Comparison of ENCODE assay signal across 8 mouse cellular contexts in the genomic region with DNA sequence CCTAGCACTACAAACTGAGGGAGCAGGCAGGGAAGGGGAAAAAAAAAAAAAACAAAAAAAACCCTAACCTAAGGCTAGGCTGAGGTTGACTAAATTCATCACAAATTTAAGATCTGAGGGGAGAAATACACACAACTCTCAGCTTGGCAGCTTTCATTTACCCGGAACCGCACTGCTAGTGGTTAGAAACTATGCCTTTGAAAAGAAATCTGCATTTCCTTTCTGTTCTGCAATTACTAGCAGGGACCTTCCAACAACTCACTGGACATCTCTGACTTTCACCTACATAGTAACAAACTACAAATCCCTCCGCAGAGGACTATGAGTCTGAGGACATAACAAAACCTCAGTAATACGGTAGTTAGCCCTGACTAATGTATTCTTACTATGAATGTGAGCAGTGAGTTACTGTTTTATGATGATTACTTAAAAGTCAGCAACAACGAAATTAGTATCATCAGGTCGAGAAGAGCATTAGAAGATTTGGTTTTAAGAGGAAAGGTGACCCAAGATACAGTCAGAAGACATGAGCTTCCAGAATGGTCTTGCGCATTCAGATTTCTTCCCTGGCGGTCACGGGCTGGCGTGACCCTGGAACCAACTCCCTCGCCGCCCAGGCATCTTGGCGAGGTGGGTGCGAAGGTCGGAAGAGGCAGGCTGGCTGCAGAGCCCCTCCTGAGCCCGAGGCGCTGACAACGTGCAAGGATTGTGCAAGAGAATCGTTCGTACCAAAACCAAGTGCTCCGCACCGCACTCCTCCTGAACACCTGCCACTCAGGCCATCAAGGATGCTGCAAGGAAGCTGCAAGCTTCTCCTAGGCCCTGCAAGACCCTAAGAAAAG. TPM values are rescaled to one million over a fixed set of nuclear protein-coding genes. Genes with fewer than 3 reads are reported as not detected.
A peak's percentile ranks its signal among the peaks of the same experiment; 100 is the strongest.
DNase-seq lines count a peak whose midpoint lies in the region; ATAC-seq and TF ChIP-seq lines count a peak whose summit lies in the region.

No protein-coding gene starts in this region.

- TF ChIP-seq POLR2A in cortical plate, adult 2 months (IDR thresholded peaks at IDR 0.05; ENCODE audit: extremely low read depth, insufficient read depth, low read length), result no peak

- ATAC-seq in lung, embryonic 16.5 days (ENCODE audit: low read depth), result no peak
- ATAC-seq in hindbrain, postnatal 0 days, result no peak
- no peak for ATAC-seq in midbrain, embryonic 16.5 days

- H3K4me2 ChIP-seq in lung, embryonic 16.5 days (ENCODE audit: low read depth, low read length), result peak overlapping the region; percentile 89
- peak overlapping the region; percentile 82 for H3K4me2 ChIP-seq in hindbrain, postnatal 0 days (ENCODE audit: low read depth, low read length)
- peak overlapping the region; percentile 87 for H3K4me2 ChIP-seq in midbrain, embryonic 16.5 days (ENCODE audit: low read length)

- H3K4me3 ChIP-seq in lung, embryonic 16.5 days (ENCODE audit: low read length), result peak overlapping the region; percentile 85
- H3K4me3 ChIP-seq in cortical plate, adult 2 months (ENCODE audit: insufficient read depth, low read length), result peak overlapping the region; percentile 91
- peak overlapping the region; percentile 88 for H3K4me3 ChIP-seq in hindbrain, postnatal 0 days (ENCODE audit: low read length)
- H3K4me3 ChIP-seq in midbrain, embryonic 16.5 days (ENCODE audit: low read depth, low read length), result peak overlapping the region; percentile 78

- 4% methylated on average over 22 of the region's 22 CpGs for WGBS in lung, embryonic 16.5 days
- 2% methylated on average over 22 of the region's 22 CpGs for WGBS in hindbrain, postnatal 0 days
- 4% methylated on average over 22 of the region's 22 CpGs for WGBS in midbrain, embryonic 16.5 days

- peaks cover 11% of the 10 kb centered on the region for H3K4me1 ChIP-seq in lung, embryonic 16.5 days (replicated peaks; ENCODE audit: control insufficient read depth, insufficient read depth, low read length)
- H3K4me1 ChIP-seq in cortical plate, adult 2 months (ENCODE audit: control insufficient read depth, insufficient read depth, low read length), result peaks cover 11% of the 10 kb centered on the region
- peaks cover 13% of the 10 kb centered on the region; the same call in 1 of the 2 replicates for H3K4me1 ChIP-seq in hindbrain, postnatal 0 days (ENCODE audit: insufficient read depth, low read length)
- H3K4me1 ChIP-seq in midbrain, embryonic 16.5 days (ENCODE audit: control insufficient read depth, insufficient read depth, low read length), result peaks cover 39% of the 10 kb centered on the region

- H3K9me3 ChIP-seq in lung, embryonic 16.5 days (ENCODE audit: control insufficient read depth, low read length), result no peaks in the 10 kb centered on the region
- no peaks in the 10 kb centered on the region for H3K9me3 ChIP-seq in hindbrain, postnatal 0 days (ENCODE audit: low read length)
- H3K9me3 ChIP-seq in midbrain, embryonic 16.5 days (replicated peaks; ENCODE audit: control insufficient read depth, low read length, poor library complexity, severe bottlenecking), result no peaks in the 10 kb centered on the region

- H3K27ac ChIP-seq in lung, embryonic 16.5 days (ENCODE audit: low read length), result peak overlapping the region; percentile 83
- peak overlapping the region; percentile 91 for H3K27ac ChIP-seq in cortical plate, adult 2 months (ENCODE audit: insufficient read depth, low read length)
- peak overlapping the region; percentile 95 for H3K27ac ChIP-seq in hindbrain, postnatal 0 days
- peak overlapping the region; percentile 97 for H3K27ac ChIP-seq in midbrain, embryonic 16.5 days (ENCODE audit: low read length)

- no peaks in the 10 kb centered on the region for H3K27me3 ChIP-seq in lung, embryonic 16.5 days (ENCODE audit: control insufficient read depth, insufficient read depth, low read depth, low read length)
- no peaks in the 10 kb centered on the region for H3K27me3 ChIP-seq in hindbrain, postnatal 0 days (ENCODE audit: insufficient read depth, low read length)
- H3K27me3 ChIP-seq in midbrain, embryonic 16.5 days (ENCODE audit: control insufficient read depth, insufficient read depth, low read depth, low read length), result no peaks in the 10 kb centered on the region

- DNase-seq in lung, postnatal 25 days (ENCODE audit: low spot score), result no peak
- DNase-seq in hindbrain, postnatal 0 days (ENCODE audit: low spot score), result no peak
- no peak for DNase-seq in gastrocnemius, postnatal 10 days
- DNase-seq in cerebellum, adult 11 months, result no peak
- no peak for DNase-seq in testis, postnatal 10 days (ENCODE audit: low spot score)

- H3K36me3 ChIP-seq in lung, embryonic 16.5 days (ENCODE audit: control insufficient read depth, insufficient read depth, low read length), result no peaks in the 10 kb centered on the region
- H3K36me3 ChIP-seq in hindbrain, postnatal 0 days (ENCODE audit: insufficient read depth, low read length), result no peaks in the 10 kb centered on the region
- H3K36me3 ChIP-seq in midbrain, embryonic 16.5 days (ENCODE audit: control insufficient read depth, insufficient read depth, low read length), result no peaks in the 10 kb centered on the region

- H3K9ac ChIP-seq in lung, embryonic 16.5 days (ENCODE audit: low read length), result peak overlapping the region; percentile 91
- H3K9ac ChIP-seq in hindbrain, postnatal 0 days (replicated peaks; ENCODE audit: low read length), result peak overlapping the region; percentile 96
- peak overlapping the region; percentile 85 for H3K9ac ChIP-seq in midbrain, embryonic 16.5 days (ENCODE audit: low read depth, low read length)

- no peak for TF ChIP-seq CTCF in cortical plate, adult 2 months (IDR thresholded peaks at IDR 0.05; ENCODE audit: extremely low read depth, insufficient read depth, low read length)
- TF ChIP-seq CTCF in hindbrain, postnatal 0 days (IDR thresholded peaks at IDR 0.05; ENCODE audit: low read depth), result no peak

RNA-seq across cellular contexts. Expression of a gene that starts 14.2 kb away (rescaled TPM):
- polyA plus RNA-seq in lung, embryonic 16.5 days (2015; fragmentation: Nextera tagmentation; extraction: Ambion mirVana), result 491 and 509 TPM in 2 replicates
- 854 and 882 TPM in 2 replicates for polyA plus RNA-seq in cortical plate, adult 2 months (2012; rRNA removed)
- total RNA-seq in hindbrain, postnatal 0 days (2014; rRNA removed), result 1,283 and 1,409 TPM in 2 replicates
- 1,550 and 1,625 TPM in 2 replicates for polyA plus RNA-seq in hindbrain, postnatal 0 days (2015; fragmentation: Nextera tagmentation; extraction: Ambion mirVana)
- polyA plus RNA-seq in midbrain, embryonic 16.5 days (2015; fragmentation: Nextera tagmentation; extraction: Ambion mirVana), result 1,093 and 1,247 TPM in 2 replicates
- 100 to 1,000 TPM; 422 to 448 TPM for total RNA-seq in gastrocnemius, postnatal 10 days (2021)

RNA-seq across cellular contexts. Expression of a gene that starts 14.4 kb away (rescaled TPM):
- 65.0 and 65.2 TPM in 2 replicates for polyA plus RNA-seq in lung, embryonic 16.5 days (2015; fragmentation: Nextera tagmentation; extraction: Ambion mirVana)
- polyA plus RNA-seq in cortical plate, adult 2 months (2012; rRNA removed), result 39.7 and 41.9 TPM in 2 replicates
- 35.3 and 42.7 TPM in 2 replicates for total RNA-seq in hindbrain, postnatal 0 days (2014; rRNA removed)
- 60.1 and 65.0 TPM in 2 replicates for polyA plus RNA-seq in hindbrain, postnatal 0 days (2015; fragmentation: Nextera tagmentation; extraction: Ambion mirVana)
- 60.2 and 60.8 TPM in 2 replicates for polyA plus RNA-seq in midbrain, embryonic 16.5 days (2015; fragmentation: Nextera tagmentation; extraction: Ambion mirVana)
- 10 to 100 TPM; 10.3 to 11.7 TPM for total RNA-seq in gastrocnemius, postnatal 10 days (2021)

RNA-seq across cellular contexts. Expression of a gene that starts 27.1 kb away (rescaled TPM):
- 338 and 350 TPM in 2 replicates for polyA plus RNA-seq in lung, embryonic 16.5 days (2015; fragmentation: Nextera tagmentation; extraction: Ambion mirVana)
- 324 and 325 TPM in 2 replicates for polyA plus RNA-seq in cortical plate, adult 2 months (2012; rRNA removed)
- 124 and 186 TPM in 2 replicates for total RNA-seq in hindbrain, postnatal 0 days (2014; rRNA removed)
- polyA plus RNA-seq in hindbrain, postnatal 0 days (2015; fragmentation: Nextera tagmentation; extraction: Ambion mirVana), result 436 and 442 TPM in 2 replicates
- polyA plus RNA-seq in midbrain, embryonic 16.5 days (2015; fragmentation: Nextera tagmentation; extraction: Ambion mirVana), result 320 and 338 TPM in 2 replicates
- total RNA-seq in gastrocnemius, postnatal 10 days (2021), result 100 to 1,000 TPM; 408 to 467 TPM

RNA-seq across cellular contexts. Expression of a gene that starts 58.0 kb away (rescaled TPM):
- not detected in 2 replicates for polyA plus RNA-seq in lung, embryonic 16.5 days (2015; fragmentation: Nextera tagmentation; extraction: Ambion mirVana)
- polyA plus RNA-seq in cortical plate, adult 2 months (2012; rRNA removed), result not detected in 2 replicates
- total RNA-seq in hindbrain, postnatal 0 days (2014; rRNA removed), result 0.05 TPM in 1 of 2 replicates, not detected in the other
- polyA plus RNA-seq in hindbrain, postnatal 0 days (2015; fragmentation: Nextera tagmentation; extraction: Ambion mirVana), result 0.08 TPM in 1 of 2 replicates, not detected in the other
- 0.07 TPM in 1 of 2 replicates, not detected in the other for polyA plus RNA-seq in midbrain, embryonic 16.5 days (2015; fragmentation: Nextera tagmentation; extraction: Ambion mirVana)
- not detected for total RNA-seq in gastrocnemius, postnatal 10 days (2021)

RNA-seq across cellular contexts. Expression of a gene that starts 58.9 kb away (rescaled TPM):
- polyA plus RNA-seq in lung, embryonic 16.5 days (2015; fragmentation: Nextera tagmentation; extraction: Ambion mirVana), result 178 and 190 TPM in 2 replicates
- 93.6 and 94.6 TPM in 2 replicates for polyA plus RNA-seq in cortical plate, adult 2 months (2012; rRNA removed)
- 71.5 and 84.9 TPM in 2 replicates for total RNA-seq in hindbrain, postnatal 0 days (2014; rRNA removed)
- 114 and 121 TPM in 2 replicates for polyA plus RNA-seq in hindbrain, postnatal 0 days (2015; fragmentation: Nextera tagmentation; extraction: Ambion mirVana)
- polyA plus RNA-seq in midbrain, embryonic 16.5 days (2015; fragmentation: Nextera tagmentation; extraction: Ambion mirVana), result 126 and 132 TPM in 2 replicates
- 10 to 100 TPM; 28.0 to 34.5 TPM for total RNA-seq in gastrocnemius, postnatal 10 days (2021)
